Mouse (Mus musculus) gonadal fat pad, adult 2 months (tissue): ENCODE results near the gene Arhgap25. TPM values are rescaled to one million over a fixed set of nuclear protein-coding genes. Genes with fewer than 3 reads are reported as not detected.
"Not testable (repeated sequence)": the region's sequence is repeated elsewhere in the genome, so short reads cannot be mapped to it uniquely, and the experiment has no call there.

Experiments used
- DNase-seq: peaks from one replicate; pipeline ENCODE4 v3.0.0-alpha.2; 2012; ENCODE audit warnings: low read depth
- polyA plus RNA-seq: library from polyadenylated mRNA; depleted of rRNA; stranded (reverse); fragments of >200 nt; gene quantifications from 2 replicates; pipeline ENCODE4 v1.2.3, GENCODE M21; 2012

Arhgap25 gene
- polyA plus RNA-seq, 1 experiment = 2.0 TPM

DNA sequence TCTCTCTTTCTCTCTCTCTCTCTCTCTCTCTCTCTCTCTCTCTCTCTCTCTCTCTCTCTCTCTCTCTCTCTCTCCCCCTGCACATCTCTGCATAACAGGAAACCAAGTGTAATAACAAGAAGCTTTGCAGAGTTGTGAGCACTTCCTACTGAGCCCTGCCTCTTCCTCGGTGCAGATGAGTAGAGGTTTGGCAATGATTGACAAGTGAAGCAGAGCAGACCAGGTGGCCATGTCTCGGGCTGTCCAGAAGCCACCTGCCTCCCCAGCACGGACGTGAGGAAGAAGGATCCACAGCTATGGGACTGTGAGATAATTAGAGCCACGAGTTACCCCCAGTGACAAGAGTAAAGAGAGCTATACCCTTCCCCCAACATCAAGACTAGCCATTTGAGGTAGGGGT is 29.1 kb downstream of the Arhgap25 start:
- DNase-seq = no peak

DNA sequence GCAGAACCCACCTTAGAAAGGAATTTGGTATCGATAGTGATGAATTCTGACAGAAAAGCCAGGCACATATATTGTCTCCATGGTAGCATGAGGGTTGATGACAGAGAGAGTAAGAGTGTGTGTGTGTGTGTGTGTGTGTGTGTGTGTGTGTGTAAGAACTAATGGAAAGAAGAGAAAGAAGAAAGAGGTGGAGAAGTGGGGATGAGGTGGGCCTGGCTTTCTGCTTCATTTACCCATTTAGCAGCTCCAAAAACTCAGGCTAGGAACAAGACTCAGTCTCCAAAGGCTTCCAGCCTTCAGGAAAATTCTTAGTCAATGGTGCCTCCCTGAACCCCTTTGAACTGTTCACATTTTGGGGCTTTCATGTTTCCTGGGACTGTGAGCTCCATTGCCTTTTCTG is 29.5 kb downstream of the Arhgap25 start:
- DNase-seq = no peak

DNA sequence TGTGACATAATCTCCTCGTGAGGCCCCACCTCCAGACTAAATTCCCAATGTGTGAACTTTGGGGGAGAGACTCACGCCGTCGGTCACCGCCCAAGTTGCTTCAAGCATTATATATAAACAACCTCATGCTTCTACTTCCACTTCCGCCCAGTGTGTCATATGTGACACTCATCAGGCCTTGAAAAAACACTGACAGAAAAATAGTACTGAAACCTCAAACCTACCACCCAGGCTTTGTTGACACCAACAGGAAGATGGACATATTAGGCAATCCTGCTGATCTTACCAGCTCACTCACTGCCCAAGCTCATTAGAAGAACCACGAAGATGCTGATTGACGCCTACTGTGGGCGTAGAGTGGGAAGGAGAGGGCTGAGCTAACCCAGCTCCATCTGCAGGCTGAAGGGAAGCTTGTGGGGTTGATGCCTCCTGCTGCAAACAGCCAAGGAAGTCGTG is 30.2 kb downstream of the Arhgap25 start:
- DNase-seq = no peak

DNA sequence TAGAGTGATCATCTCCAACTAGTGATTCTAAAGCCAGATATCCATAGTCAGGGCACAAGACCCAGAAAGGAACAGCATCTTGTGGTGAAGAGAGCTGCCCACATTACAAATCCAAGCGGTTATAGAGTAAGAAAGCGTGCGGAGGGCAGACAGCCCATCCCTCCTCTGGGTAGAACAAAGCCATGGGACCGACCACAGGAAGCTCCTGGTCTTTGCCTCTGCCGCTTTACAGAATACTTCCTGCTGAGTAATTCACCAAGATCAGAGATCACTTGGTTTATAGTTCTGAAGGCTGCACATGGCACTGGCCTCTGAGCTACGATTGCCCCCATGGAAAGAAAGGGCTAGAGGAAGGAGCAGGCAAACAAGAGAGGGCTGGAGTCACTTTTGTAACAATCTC is 30.6 kb downstream of the Arhgap25 start:
- DNase-seq = no peak

DNA sequence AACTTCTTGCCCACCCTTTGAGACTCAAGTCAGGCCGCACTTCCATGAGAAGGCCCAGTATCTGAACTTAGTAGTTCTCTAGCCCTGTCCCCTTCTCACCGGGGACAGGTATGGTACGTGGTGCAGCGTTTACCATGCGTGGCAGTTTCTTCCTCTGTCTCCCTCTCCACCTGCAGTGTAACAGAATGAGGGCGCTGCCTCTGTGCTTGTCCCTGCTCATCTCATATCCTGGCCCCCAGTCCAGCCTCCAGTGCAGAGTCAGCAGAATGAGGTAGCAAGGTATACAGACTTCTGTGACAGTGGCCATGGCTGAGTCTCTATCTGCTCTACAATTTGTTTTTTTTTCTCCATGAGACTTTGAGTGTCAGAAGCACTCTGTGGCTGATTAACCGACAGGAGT is 32.4 kb downstream of the Arhgap25 start:
- DNase-seq = no peak

DNA sequence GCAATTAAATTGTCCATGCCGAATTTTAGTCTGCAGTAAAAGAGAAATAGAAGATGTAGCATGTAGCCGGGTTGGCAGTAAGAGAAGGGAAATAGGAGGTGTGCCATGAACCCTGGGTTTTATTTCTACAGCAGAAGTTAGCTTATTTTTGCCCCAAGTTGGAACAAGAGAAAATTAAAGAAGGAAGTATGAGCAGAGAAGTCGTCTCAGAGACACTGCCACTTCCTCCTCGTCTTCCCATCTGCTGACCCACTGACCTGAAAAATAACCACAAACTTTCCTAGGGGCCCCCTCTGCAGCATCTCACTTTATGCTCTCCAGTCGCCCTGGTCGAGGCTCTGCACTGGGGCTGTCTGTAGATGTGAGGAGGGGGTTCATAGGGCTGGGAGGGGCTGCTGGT is 33.3 kb downstream of the Arhgap25 start:
- DNase-seq = no peak

DNA sequence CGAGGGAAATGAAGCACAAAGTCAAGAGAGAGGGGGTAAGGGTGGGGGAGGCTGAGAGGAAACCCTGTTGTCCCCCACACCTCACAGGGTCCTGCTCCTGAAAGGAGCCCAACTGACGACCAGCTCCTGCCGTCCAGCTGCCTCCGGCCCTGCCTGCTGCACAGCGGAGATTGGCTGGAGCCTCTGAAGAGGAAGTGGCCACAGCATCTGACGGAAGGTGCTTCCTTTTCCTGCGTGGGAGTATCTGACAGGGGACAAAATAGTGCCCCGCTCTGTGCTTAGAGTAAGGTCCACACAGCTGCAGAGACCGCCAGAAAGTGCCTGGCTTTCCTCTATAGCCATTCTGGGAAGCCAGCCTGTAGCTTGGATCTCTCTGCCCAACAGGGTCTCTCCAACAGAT is 36.9 kb downstream of the Arhgap25 start:
- no peak for DNase-seq

DNA sequence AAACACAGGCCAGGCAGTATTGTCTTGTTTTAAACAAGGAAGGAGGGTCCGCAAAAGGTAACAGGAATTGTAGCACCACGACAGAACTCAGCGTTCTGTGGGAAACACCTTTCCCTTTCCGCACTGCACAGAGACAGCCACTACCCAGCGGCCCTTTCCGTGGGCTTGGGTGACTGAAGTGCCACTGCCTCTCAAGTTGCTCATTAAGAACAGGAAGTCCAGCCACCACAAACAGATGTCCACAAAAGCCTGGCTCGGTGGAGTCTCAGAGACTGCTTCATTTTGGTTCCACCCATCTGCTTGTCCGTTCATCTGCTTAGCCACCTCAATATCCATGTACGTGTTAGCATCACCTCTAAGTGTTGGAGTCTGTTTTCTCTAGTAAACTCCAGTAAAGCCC is 38.7 kb downstream of the Arhgap25 start:
- DNase-seq = no peak

DNA sequence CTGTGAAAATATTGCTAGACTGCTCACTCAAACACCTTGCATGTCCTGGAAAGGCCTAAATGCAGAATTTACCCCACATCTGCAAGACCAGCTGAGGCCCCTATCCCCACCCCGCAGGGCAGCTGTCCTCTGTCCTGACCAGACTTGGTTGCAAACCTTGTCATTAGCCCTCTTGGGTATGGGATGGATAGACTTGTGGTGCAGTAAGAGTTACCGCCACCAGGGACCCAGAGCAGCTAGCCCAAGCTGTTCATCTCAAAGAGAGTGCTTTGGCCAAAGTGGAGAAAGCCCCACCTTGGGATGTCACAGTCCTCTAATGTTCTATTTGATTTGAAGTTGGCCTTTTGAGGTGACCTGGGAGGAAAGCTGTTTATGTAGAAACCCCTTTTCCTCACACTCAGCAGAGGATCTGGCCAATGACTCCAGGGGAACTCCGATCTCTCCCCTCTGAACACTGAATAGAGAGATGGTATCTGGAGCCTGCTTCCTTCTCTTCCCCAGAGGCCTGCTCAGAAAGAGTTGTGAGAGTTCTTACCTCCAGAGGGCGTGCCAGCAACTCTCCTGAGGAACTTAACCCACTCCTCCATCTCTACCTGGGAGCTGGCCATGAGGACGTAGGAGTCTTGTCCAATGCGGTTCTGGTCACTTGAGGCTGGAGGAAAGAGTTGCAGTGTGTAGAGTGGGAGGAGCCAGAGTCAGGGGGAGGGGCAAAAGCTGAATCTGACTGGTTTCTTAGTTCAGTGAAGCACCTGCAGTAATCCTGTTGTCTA is 45.2 kb downstream of the Arhgap25 start:
- no peak for DNase-seq

DNA sequence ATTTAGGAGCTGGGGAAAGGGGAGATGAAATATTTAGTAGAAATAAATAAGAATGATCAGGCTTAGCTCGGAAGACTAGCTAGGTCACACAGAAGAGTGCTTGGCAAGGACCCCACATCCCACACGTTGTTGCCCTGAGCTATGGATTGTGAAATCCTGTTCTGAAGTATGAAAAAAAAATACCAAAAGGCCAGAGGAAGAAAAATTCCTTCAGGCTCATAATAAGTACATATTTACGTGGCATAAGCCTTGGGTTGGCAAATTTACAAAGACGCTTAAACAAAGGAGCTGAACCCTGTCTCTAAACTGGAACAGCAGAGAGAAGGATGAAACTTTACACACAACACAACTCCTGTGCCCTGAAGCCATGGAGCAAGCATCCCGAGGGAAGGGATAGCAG is 48.3 kb downstream of the Arhgap25 start:
- DNase-seq = peak; percentile 90

DNA sequence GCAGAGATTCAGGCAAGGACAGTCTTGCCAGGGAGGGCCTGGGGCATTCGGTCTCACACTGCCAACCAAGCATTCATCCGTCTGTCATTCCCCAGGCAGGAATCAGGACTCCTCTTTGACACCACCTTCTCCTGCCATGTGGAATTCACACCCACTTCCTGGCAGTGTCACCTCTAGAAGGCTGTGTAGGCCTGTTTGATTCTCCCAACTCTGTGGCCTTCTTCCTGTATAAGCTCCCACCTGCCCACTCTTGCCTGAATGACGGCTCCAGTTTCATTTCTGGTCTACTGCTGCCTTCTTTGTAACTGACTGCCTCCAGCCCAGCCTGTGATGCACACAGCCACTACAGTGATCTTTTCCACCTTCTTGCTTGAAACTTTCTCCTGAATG is 49.2 kb downstream of the Arhgap25 start:
- DNase-seq = peak; percentile 90

DNA sequence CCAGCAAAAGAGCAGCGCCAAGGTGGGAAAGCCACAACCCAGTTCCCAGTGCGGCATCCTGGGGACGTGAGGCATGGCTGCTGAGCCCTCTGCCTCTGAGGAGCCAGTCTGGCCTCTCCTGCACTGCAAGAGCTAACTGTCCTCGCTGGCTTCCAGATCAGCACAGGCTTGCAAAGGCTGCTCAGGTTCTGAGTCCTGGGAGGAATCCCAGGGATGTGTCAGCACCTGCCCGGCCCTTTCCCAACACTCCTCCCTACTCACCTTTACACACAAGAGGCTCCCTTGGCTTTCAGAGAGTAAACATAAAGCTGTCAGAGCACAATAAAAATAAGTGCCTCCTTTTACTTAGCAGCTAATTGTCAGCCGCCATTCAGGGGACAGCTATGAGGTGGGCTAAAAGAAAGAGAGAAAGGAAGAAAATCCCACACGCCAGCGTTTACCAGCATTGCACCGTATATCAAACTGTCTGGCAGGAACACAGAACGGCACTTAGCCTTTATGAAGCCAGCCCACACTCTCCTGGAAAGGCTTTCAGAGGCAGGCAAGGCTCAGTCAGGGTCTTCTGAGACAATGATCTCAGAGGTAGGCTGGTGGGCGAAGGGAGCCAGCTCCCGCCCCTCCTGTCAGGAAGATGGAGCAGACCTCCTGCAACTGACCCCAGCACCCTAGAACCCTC is 49.7 kb downstream of the Arhgap25 start:
- DNase-seq = peak; percentile 91

DNA sequence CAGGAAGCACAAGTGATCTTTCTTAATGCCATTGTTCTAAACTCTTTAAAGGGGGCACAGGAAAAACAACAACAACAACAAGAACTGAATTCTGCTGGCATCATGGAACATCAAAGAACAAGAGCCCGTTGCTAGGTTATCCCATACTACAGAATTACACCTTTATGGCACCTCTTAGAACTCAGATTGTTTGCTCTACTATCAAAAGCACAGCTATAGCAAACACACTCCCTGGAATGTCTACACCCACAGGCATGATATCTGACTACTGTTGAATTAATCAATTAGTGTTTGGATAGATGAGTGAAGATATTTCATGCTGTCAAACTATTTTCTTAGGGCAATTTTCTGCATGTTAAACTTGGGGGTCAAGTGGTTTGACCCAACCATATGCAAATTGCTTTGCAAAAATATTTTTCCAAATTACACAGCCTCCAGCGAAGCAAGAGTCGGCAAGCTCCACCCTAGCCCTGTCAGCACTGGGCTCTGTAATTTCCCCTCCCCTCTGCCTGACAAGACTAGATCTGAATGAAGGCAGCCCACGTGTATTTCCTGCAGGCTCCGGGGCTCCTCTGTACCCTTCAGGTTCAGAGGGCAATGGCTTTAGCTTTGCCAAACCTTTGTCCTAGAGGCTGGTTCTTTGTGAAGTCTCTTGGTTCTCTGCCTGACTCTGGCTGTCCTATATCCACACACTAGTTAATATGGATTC is 53.6 kb downstream of the Arhgap25 start:
- no peak for DNase-seq

DNA sequence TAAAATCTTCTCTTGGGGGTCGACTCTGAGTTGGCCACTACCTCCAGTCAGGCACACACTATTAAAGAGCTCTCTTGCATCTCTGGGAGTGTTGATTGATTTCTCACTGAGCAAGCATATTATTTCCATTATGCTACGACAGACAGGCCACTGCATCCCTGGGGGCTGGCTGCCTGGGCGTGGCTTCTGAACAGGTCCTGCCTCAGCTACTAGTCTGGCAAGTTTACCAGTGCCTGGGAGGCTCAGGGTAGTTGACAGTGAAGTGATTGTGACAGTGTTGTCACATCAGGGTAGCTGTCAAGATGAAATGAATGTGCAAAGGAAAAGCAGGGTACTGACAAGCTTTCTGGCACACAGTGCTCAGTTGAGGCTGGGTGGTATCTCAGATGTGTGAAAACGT is 54.2 kb downstream of the Arhgap25 start:
- DNase-seq = no peak

DNA sequence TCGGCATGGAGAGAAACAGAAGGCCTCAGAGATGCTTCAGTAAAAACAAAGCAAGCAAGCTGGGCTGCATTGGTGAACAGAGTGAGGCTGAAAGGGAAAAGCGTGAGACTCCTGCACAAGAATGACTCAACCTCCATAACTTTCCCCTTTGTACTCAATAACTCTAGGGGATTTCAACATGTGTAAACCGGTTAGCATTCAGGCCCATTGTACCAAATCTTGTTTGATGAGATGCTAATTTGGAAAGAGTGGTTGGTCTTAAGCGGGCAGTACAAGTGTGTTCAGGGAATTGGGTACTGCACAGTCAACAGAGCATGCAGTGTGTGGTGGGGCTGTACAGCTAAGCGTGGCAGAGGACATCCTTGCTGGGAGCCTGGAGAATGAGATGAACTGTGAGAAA is 57.8 kb downstream of the Arhgap25 start:
- no peak for DNase-seq

DNA sequence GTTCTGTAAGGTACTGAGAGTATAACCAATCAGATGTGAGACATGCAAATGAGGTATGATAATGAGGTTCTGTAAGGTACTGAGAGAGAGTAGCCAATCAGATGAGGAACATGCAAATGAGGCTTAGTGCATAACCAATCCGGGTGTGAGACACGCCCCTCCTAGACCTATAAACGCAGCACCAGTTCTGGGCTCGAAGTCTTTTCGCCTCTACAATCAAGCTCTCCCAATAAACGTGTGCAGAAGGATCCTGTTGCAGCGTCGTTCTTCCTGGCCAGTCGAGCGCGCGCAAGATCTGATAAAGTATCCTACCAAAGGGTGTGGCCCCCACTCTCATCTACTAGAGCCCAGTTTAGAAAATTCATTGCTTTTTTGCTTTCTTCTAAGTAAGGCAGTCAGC is 63.0 kb downstream of the Arhgap25 start:
- not testable (repeated sequence) for DNase-seq

DNA sequence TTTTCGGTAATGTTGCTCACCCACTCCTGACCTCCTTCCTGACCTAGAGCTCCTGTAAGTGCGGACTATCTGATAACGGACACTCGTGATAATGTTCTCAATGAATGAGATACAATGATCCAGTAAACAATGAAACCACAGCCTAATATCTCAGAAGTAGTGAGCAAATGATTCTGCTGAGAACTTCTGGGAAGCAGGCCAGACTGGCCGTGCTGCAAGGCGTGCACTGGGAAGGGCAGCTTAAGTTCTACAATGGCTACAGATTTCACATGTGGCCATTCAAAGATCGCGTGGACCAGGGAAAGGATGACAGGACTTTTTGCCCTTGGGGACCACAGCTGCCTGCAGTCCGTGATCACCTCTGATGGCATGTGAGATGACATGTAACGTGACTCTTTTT is 64.7 kb downstream of the Arhgap25 start:
- no peak for DNase-seq

DNA sequence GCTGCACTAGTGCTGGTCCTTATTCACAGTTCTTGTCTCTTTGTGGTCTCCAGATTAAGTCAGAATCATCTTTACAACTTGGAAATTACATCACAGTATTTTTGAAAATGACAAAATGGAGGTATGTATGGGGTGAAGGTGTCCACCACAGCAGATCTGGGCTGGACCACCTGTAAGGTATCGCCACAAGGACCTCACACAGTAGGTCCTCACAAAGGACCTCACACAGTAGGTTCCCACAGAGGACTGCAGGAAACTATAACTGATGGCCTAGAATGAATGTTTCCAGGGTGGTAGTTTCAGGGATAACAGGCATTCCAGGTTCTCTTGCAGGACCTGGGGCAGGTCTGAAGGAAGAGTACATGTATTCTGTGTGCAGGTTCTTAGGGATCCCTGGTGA is 65.7 kb downstream of the Arhgap25 start:
- DNase-seq = no peak

DNA sequence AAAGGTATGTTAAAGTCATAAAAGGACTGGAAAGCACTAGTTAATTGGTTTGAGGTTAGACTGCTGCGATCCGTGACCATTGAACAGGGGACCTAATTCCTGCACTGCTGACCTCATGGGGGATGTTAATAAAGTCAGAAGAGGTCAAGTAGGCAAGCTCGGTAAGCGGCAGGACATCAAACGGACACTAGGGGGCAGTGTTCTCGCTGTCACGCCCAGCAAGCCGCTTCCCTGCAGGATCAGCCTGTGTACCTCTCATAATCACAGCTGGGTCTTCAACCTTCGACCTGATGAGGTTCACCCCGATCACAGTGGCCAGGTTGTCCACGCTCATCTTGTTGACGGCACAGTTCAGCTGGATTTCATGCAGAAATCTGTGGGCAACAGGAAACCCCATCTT is 66.8 kb downstream of the Arhgap25 start:
- DNase-seq = no peak

DNA sequence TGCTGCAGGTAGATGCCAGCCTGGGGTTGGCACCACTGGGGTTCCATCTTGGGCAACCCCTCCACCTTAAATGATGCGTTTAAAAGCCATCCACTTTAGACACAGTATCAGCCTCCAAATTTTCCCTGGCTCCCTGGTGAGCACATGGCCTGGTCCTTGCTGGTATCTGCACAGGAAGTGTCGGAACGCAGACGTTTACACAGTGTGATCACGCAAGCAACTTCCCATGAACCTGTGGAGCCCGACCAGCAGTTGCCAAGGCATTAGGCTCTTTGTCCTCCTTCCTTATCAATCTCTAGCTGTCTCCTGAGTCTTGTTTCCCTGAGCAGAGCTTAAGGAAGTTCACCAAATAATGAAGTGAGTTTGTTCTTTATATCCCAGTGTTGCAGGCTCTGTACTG is 77.6 kb downstream of the Arhgap25 start:
- no peak for DNase-seq

DNA sequence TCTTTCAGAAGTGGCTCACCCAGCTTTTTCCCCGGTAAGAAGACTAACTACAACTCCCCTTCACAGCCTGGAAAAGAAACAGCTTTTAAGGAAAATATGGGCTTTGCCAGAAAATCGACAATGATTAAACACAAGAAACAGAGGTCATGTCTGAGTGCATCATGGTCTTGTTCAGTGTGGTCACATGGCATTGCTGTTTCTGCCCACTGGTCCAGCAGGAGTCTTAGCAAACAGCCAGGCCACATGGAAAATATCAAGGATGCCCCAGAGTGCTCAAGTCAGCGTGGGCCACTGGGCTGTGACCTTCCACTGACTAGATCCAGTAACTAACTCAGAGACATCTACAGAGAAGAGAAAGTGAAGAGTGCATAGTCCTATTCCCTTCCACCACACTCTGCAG is 81.3 kb downstream of the Arhgap25 start:
- no peak for DNase-seq

DNA sequence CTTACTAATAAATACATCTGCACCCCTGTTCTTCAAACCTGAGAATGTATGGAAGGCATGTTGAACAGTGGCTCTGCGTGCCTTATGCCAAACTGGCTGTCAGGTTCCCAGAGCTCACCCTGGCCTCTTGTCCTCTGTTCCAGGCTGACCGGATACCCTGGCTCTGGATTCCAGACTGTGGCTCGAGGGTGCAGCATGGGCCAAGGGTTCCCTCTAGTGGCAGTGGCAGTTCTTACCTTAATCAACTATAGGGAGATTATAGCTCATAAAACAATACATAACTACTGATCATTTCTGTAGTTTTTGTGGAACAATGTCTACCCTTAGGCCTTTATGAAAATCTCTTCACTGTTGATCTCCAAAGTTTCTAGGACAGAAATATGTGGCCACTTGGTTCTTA is 82.0 kb downstream of the Arhgap25 start:
- DNase-seq = no peak

DNA sequence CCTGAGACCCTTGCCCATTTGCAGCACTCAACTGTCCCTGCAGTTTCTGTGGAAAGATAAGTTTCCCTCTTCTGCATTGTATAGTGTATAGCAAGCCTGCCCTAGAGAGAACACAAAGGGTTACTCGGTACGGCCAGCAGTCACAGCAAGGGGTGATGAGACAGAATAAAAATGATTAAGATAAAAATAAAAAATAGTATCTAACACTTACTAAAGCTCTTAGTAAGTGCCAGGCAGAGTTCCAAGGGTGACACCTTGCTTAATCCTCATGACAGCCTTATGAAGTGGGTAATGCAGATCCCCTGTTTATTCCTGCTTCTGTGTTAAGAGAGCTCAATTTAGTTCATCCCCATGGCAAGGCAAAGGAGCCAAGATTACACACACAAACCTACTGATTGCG is 83.5 kb downstream of the Arhgap25 start:
- no peak for DNase-seq
